Mouse (Mus musculus): Measurements from ENCODE around the gene Mrpl49.

GRCm38 (mm10) chr19:6016532-6016931 lies 41.1 kb downstream of the Mrpl49 start:
- TF ChIP-seq CTCF (IDR thresholded peaks at IDR 0.05; ENCODE audit: borderline replicate concordance, extremely low read depth, insufficient read depth, insufficient read length) (peak; percentile 23; the same call in 1 of the 2 replicates), POLR2A (IDR thresholded peaks at IDR 0.05; ENCODE audit: borderline replicate concordance, extremely low read depth, insufficient read depth, insufficient read length, poor library complexity, severe bottlenecking) (no peak)

All from brain, embryonic 14.5 days (tissue).